Mouse (Mus musculus) ES-E14 (cell line): Measurements from ENCODE around the gene G430095P16Rik. TPM values are rescaled to one million over a fixed set of nuclear protein-coding genes. Genes with fewer than 3 reads are reported as not detected.

Experiments
- DNase-seq: peaks from one replicate; pipeline ENCODE4 v3.0.0-alpha.2; 2013; ENCODE audit warnings: low read depth, low spot score
- H3K27ac ChIP-seq: 2 replicates; pipeline ENCODE4 v1.5.1; 2012; ENCODE audit warnings: low read depth, mild to moderate bottlenecking, low read length, moderate library complexity, mixed read lengths; ENCODE audit not compliant: poor library complexity, insufficient read depth, severe bottlenecking
- H3K36me3 ChIP-seq: 2 replicates; pipeline ENCODE4 v1.6.1; 2012; ENCODE audit warnings: mild to moderate bottlenecking, low read length, moderate library complexity, mixed read lengths; ENCODE audit not compliant: control insufficient read depth, poor library complexity, insufficient read depth, severe bottlenecking
- H3K4me1 ChIP-seq, 2 experiments: fragments of 150-350 bp in 1 of 2; sonication (generic) in 1 of 2; 2 replicates each; pipeline ENCODE4 v1.6.1; 2012; ENCODE audit warnings: low read length in 2 of 2, mild to moderate bottlenecking in 1 of 2, mixed read lengths in 1 of 2; ENCODE audit not compliant: control insufficient read depth in 2 of 2, insufficient read depth in 2 of 2, poor library complexity in 1 of 2
- H3K4me3 ChIP-seq, 2 experiments: fragments of 150-350 bp in 1 of 2; sonication (generic) in 1 of 2; 2 replicates each; pipeline ENCODE4 v1.5.1; 2012; ENCODE audit warnings: low read length in 2 of 2, low read depth in 1 of 2, mild to moderate bottlenecking in 1 of 2, mixed read lengths in 1 of 2; ENCODE audit not compliant: insufficient read depth in 1 of 2, poor library complexity in 1 of 2, severe bottlenecking in 1 of 2
- H3K9ac ChIP-seq: 2 replicates; pipeline ENCODE4 v1.6.1; 2012; ENCODE audit warnings: low read depth, mild to moderate bottlenecking, low read length, mixed read lengths; ENCODE audit not compliant: poor library complexity, insufficient read depth, severe bottlenecking
- H3K9me3 ChIP-seq: fragments of 150-350 bp; sonication (generic); 2 replicates; pipeline ENCODE4 v1.6.1; 2012; ENCODE audit warnings: low read depth, mild to moderate bottlenecking, low read length; ENCODE audit not compliant: control insufficient read depth, insufficient read depth
- CHD2 ChIP-seq: IDR thresholded peaks from 2 replicates; pipeline ENCODE4 v1.6.1; 2014; ENCODE audit warnings: mild to moderate bottlenecking, low read depth, low read length, inconsistent platforms
- HCFC1 ChIP-seq: IDR thresholded peaks from 2 replicates; pipeline ENCODE4 v1.6.1; 2012; ENCODE audit warnings: low read length, inconsistent platforms, borderline replicate concordance; ENCODE audit not compliant: insufficient read depth
- MAFK ChIP-seq: IDR thresholded peaks from 2 replicates; pipeline ENCODE4 v1.6.1; 2014; ENCODE audit warnings: mild to moderate bottlenecking, low read depth, low read length, inconsistent platforms; ENCODE audit not compliant: insufficient read depth
- ZC3H11A ChIP-seq: IDR thresholded peaks from 2 replicates; pipeline ENCODE4 v1.6.1; 2012; ENCODE audit warnings: low read depth, mild to moderate bottlenecking, inconsistent platforms, low read length, borderline replicate concordance
- ZNF384 ChIP-seq: IDR thresholded peaks from 2 replicates; pipeline ENCODE4 v1.6.1; 2012; ENCODE audit warnings: low read depth, low read length, inconsistent platforms
- in situ Hi-C, 2 experiments: fragments of 600-800 bp; cut with MboI; formaldehyde crosslinking; loops; one replicate each; pipeline ENCODE4 v1.15.1; 2025; ENCODE audit warnings: low sequenced_read_pairs in 2 of 2, inconsistent platforms in 1 of 2; ENCODE audit not compliant: unreplicated experiment in 2 of 2
- total RNA-seq: library from RNA; depleted of rRNA; stranded (reverse); fragments of 300-350 nt; gene quantifications from 2 replicates; pipeline ENCODE4 v1.2.3, GENCODE M21; 2012

The G430095P16Rik gene
- total RNA-seq, 1 experiment = 2.1 TPM

DNA sequence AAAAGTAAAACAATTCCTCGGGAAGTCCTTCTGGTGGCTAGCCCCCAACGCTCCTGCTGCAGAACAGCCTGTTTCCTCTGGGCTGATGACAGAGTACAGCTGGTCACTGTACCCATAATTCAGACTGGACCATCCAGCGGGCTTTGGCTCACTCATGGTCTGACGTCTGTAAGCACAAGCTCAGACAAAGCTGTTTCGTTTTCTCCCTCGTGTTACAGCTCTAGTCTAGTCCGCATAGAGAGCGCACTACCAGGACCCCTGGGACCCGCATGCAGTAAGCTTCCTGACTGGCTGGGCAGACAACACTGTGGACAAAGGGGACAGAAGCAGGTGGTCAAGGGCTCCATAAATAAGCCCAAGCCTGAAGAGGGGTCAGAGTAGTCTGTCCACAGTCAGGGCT, 43.6 kb downstream of the G430095P16Rik start:
- Histone ChIP-seq H3K27ac (no peak overlapping the region), H3K36me3 (no peaks in the 10 kb centered on the region), H3K9ac (no peak overlapping the region), H3K9me3 (no peaks in the 10 kb centered on the region), H3K4me3 (no peak overlapping the region), H3K4me1 (no peaks in the 10 kb centered on the region)
- no peak for TF ChIP-seq HCFC1
- TF ChIP-seq ZC3H11A = no peak
- no peak for TF ChIP-seq CHD2
- no peak for TF ChIP-seq ZNF384
- no peak for TF ChIP-seq MAFK
- no peak for DNase-seq
- in situ Hi-C loops = no loop called here

- no peak for DNase-seq
- Histone ChIP-seq H3K36me3 (no peaks in the 10 kb centered on the region), H3K27ac (no peak overlapping the region), H3K4me3 (no peak overlapping the region), H3K4me1 (peaks cover 0 to 2% of the 10 kb centered on the region in 2 experiments; a peak in 1 of 4 replicates), H3K9ac (no peak overlapping the region), H3K9me3 (no peaks in the 10 kb centered on the region)
- in situ Hi-C loops = no loop called here
- no peak for TF ChIP-seq ZNF384
- TF ChIP-seq ZC3H11A = no peak
- no peak for TF ChIP-seq MAFK
- TF ChIP-seq CHD2 = no peak
- TF ChIP-seq HCFC1 = no peak
Measured at GRCm38 (mm10) chr8:84767221-84767620, 44.4 kb downstream of the G430095P16Rik start.

DNA sequence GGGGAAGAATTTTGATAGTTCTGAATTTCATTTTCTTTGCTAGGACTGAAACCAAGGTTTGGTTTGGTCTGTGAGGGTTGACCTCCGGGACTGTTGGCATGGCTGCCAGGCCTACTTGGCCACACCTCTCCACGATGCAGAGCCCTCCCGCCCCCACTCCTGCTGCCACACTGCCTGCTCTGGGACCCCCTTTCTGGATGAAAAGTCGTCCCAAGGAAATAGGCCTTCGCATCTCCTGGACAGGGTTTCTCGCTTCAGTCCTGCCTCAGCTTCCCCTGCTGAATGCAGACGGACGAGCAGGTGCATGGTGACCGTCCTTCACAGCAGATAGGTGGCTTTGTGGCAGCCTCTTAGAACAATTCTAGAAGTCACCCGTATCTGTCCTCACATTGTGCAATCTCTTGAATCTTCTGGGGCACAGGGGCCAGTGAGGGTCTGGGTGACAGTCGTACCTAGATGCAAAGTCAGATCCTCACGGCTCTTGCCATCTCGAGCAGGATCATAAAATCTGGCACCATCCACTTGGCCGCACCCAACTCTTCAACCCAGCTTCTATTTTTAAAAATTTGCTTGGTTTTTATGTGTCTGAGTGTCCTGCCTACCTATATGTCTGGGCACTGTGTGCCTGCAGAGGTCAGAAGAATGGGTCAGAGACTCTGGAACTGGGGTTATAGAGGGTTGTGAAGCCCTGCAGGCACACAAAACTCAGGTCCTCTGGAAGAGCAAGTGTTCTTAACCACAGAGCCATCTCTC, 45.7 kb downstream of the G430095P16Rik start:
- Histone ChIP-seq H3K9ac (no peak overlapping the region), H3K4me3 (no peak overlapping the region), H3K4me1 (peaks cover 0 to 2% of the 10 kb centered on the region in 2 experiments; a peak in 1 of 4 replicates), H3K36me3 (no peaks in the 10 kb centered on the region), H3K9me3 (no peaks in the 10 kb centered on the region), H3K27ac (no peak overlapping the region)
- TF ChIP-seq HCFC1 (no peak), MAFK (no peak)
- no peak for DNase-seq
- in situ Hi-C loops = no loop called here

GRCm38 (mm10) chr8:84769324-84769723, 46.5 kb downstream of the G430095P16Rik start:
- in situ Hi-C loops = no loop called here
- no peaks in the 10 kb centered on the region for H3K36me3 ChIP-seq
- no peak overlapping the region for H3K4me3 ChIP-seq
- no peaks in the 10 kb centered on the region for H3K9me3 ChIP-seq
- peaks cover 0 to 3% of the 10 kb centered on the region in 2 experiments; a peak in 2 of 4 replicates for H3K4me1 ChIP-seq
- H3K27ac ChIP-seq = no peak overlapping the region
- no peak for DNase-seq
- TF ChIP-seq ZNF384 (no peak), CHD2 (no peak), HCFC1 (no peak), MAFK (no peak), ZC3H11A (no peak)
- H3K9ac ChIP-seq = no peak overlapping the region
